Mouse (Mus musculus) brain, embryonic 14.5 days (tissue): Measurements from ENCODE around the gene March10.

Source experiments
- CTCF ChIP-seq: fragments of 200-500 bp; IDR thresholded peaks from 2 replicates; pipeline ENCODE4 v1.5.1; 2012; ENCODE audit warnings: inconsistent platforms, mild to moderate bottlenecking, moderate library complexity, borderline replicate concordance; ENCODE audit not compliant: insufficient read depth, insufficient read length; ENCODE audit errors: extremely low read depth
- POLR2A ChIP-seq: fragments of 200-500 bp; IDR thresholded peaks from 2 replicates; pipeline ENCODE4 v1.6.1; 2012; ENCODE audit warnings: mild to moderate bottlenecking, inconsistent platforms, borderline replicate concordance; ENCODE audit not compliant: poor library complexity, insufficient read depth, insufficient read length, severe bottlenecking; ENCODE audit errors: extremely low read depth

- TF ChIP-seq POLR2A (no peak), CTCF (no peak)
These were observed 506 bp upstream of the March10 start for GRCm38 (mm10) chr11:105457041-105457440.
